Mouse (Mus musculus): Measurements from ENCODE around the gene Pck1.
A peak's percentile ranks its signal among the peaks of the same experiment; 100 is the strongest.

DNA sequence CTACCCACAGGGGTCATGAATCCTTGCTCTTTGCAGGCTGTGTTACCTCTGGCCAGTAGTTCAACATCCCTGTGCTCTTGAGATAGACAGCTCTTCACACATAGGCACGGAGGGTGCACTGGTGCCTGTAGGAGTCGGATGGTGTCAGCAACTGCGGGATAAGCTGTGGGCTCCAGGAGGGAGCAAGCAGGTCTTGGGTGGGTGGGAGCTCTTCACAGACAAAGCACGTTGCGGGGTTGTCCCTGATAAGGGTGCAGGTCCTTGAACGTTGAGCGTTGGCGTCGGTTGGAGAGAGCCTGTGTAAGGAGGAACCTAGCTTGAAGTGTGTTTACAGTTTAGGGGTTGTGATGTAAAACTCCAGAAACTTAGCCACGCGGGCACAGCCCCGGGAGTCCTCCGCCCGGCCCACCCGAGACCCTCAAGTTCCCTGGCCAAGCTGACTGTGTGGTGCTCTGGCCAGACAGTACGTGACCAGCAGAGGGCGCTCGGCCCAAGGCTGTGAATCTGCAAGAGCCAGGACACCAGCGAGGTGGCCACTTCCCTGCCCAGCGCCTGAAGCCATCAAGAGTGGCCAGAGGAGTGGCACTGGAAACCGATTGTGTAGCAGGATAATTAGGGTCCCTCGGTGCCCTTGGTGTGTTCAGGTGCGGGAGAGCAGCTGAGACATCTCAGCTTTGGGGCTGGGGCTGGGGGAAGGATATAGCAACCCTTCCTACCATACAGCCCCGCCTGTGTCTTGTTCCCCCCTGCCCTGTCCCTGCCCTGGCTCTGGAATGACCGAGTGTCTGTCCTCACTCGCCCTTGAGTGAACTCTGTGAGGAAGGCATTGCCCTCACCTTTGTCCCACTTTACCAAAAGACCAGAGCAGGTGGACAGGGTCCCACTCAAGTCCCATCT is 33.4 kb downstream of the Pck1 start:
- TF ChIP-seq EP300 (IDR thresholded peaks at IDR 0.05; ENCODE audit: insufficient read depth, low read depth, low read length): peak; percentile 59
- TF ChIP-seq CTCF (IDR thresholded peaks at IDR 0.05): no peak; the same call in 1 of the 2 replicates
- TF ChIP-seq POLR2A (IDR thresholded peaks at IDR 0.05; ENCODE audit: insufficient read depth, low read depth, low read length): no peak

All from heart, adult 2 months (tissue).